Mouse (Mus musculus): ENCODE results near the gene Ubac2. TPM values are rescaled to one million over a fixed set of nuclear protein-coding genes. Genes with fewer than 3 reads are reported as not detected.

Gene Ubac2
- total and polyA plus RNA-seq, 3 experiments: 25.0 to 50.8 (median 37.2) TPM

DNA sequence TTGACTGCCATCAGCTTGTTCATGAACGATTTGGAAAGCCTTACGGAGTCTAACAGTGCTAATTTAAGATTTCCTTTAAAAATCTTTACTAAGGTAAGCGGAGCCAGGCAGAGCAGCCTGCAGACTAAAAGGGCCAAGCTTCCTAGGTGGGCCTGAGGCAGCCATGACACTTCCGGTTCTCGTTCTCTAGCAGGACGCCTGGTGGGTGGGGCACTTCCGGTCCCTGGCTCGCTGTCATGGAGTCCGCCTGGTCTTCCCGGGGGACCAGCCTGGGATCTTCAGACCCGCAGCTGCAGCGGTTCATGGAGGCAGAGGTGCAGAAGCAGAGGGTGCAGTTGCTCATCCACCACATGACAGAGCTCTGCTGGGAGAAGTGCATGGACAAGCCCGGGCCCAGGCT, 156.0 kb downstream of the Ubac2 start, which contains the start of gene Timm8a2:
Timm8a2 (plus strand) TSS at position 224 of the 400 bp plus-strand sequence.
- no peak for TF ChIP-seq GATA2 (IDR thresholded peaks at IDR 0.05; ENCODE audit: borderline replicate concordance, low read depth, low read length)
- TF ChIP-seq TAL1 (conservative IDR thresholded peaks at IDR 0.05; ENCODE audit: low read depth, low read length): no peak
- no peak for TF ChIP-seq GATA1 (IDR thresholded peaks at IDR 0.05; ENCODE audit: borderline replicate concordance, low read length)
- no peak for TF ChIP-seq CTCF (IDR thresholded peaks at IDR 0.05; ENCODE audit: low read depth, low read length)
- TF ChIP-seq POLR2AphosphoS5 (IDR thresholded peaks at IDR 0.05; ENCODE audit: insufficient replicate concordance, low read depth, low read length): no peak
- Histone ChIP-seq H3K9me3 (replicated peaks) (peaks cover 10% of the 10 kb centered on the region), H3K36me3 (replicated peaks) (no peaks in the 10 kb centered on the region), H3K4me1 (ENCODE audit: insufficient read depth, low read depth, low read length) (peaks cover 37% of the 10 kb centered on the region), H3K4me3 (ENCODE audit: low read depth, low read length) (no peak within 1 kb of the TSS), H3K27me3 (ENCODE audit: insufficient read depth, low read length) (peaks cover 13% of the 10 kb centered on the region)
- DNase-seq (ENCODE audit: low spot score): no peak
- no peak for ATAC-seq (ENCODE audit: extremely low read depth, insufficient number of reproducible peaks, low FRiP score, poor library complexity, severe bottlenecking)

- TF ChIP-seq GATA2 (IDR thresholded peaks at IDR 0.05; ENCODE audit: borderline replicate concordance, low read depth, low read length) (no peak), CTCF (IDR thresholded peaks at IDR 0.05; ENCODE audit: low read depth, low read length) (no peak), TAL1 (conservative IDR thresholded peaks at IDR 0.05; ENCODE audit: low read depth, low read length) (no peak), GATA1 (IDR thresholded peaks at IDR 0.05; ENCODE audit: borderline replicate concordance, low read length) (no peak), POLR2AphosphoS5 (IDR thresholded peaks at IDR 0.05; ENCODE audit: insufficient replicate concordance, low read depth, low read length) (no peak)
- H3K36me3 ChIP-seq (replicated peaks): no peaks in the 10 kb centered on the region
- no peak for ATAC-seq (ENCODE audit: extremely low read depth, insufficient number of reproducible peaks, low FRiP score, poor library complexity, severe bottlenecking)
- peaks cover 7% of the 10 kb centered on the region for H3K27me3 ChIP-seq (ENCODE audit: insufficient read depth, low read length)
- H3K4me3 ChIP-seq (ENCODE audit: low read depth, low read length): no peak overlapping the region
- peaks cover 38% of the 10 kb centered on the region for H3K4me1 ChIP-seq (ENCODE audit: insufficient read depth, low read depth, low read length)
- H3K9me3 ChIP-seq (replicated peaks): peaks cover 10% of the 10 kb centered on the region
- no peak for DNase-seq (ENCODE audit: low spot score)
Observed at GRCm38 (mm10) chr14:122035181-122035580, 156.8 kb downstream of the Ubac2 start.

- ATAC-seq (ENCODE audit: extremely low read depth, insufficient number of reproducible peaks, low FRiP score, poor library complexity, severe bottlenecking): peak; percentile 76
- peak; percentile 57 for DNase-seq (ENCODE audit: low spot score)
- peaks cover 10% of the 10 kb centered on the region for H3K9me3 ChIP-seq (replicated peaks)
- H3K27me3 ChIP-seq (ENCODE audit: insufficient read depth, low read length): peaks cover under 1% of the 10 kb centered on the region
- H3K4me3 ChIP-seq (ENCODE audit: low read depth, low read length): no peak overlapping the region
- TF ChIP-seq GATA2 (IDR thresholded peaks at IDR 0.05; ENCODE audit: borderline replicate concordance, low read depth, low read length) (no peak), GATA1 (IDR thresholded peaks at IDR 0.05; ENCODE audit: borderline replicate concordance, low read length) (no peak), POLR2AphosphoS5 (IDR thresholded peaks at IDR 0.05; ENCODE audit: insufficient replicate concordance, low read depth, low read length) (no peak), TAL1 (conservative IDR thresholded peaks at IDR 0.05; ENCODE audit: low read depth, low read length) (no peak), CTCF (IDR thresholded peaks at IDR 0.05; ENCODE audit: low read depth, low read length) (no peak)
- no peaks in the 10 kb centered on the region for H3K36me3 ChIP-seq (replicated peaks)
- peaks cover 44% of the 10 kb centered on the region for H3K4me1 ChIP-seq (ENCODE audit: insufficient read depth, low read depth, low read length)
Observed at GRCm38 (mm10) chr14:122035860-122036259, 157.4 kb downstream of the Ubac2 start.

GRCm38 (mm10) chr14:122038874-122039647, 160.6 kb downstream of the Ubac2 start:
- DNase-seq (ENCODE audit: low spot score) (no peak), ATAC-seq (ENCODE audit: extremely low read depth, insufficient number of reproducible peaks, low FRiP score, poor library complexity, severe bottlenecking) (no peak)
- TF ChIP-seq CTCF (IDR thresholded peaks at IDR 0.05; ENCODE audit: low read depth, low read length) (no peak), GATA2 (IDR thresholded peaks at IDR 0.05; ENCODE audit: borderline replicate concordance, low read depth, low read length) (no peak), TAL1 (conservative IDR thresholded peaks at IDR 0.05; ENCODE audit: low read depth, low read length) (no peak), POLR2AphosphoS5 (IDR thresholded peaks at IDR 0.05; ENCODE audit: insufficient replicate concordance, low read depth, low read length) (no peak), GATA1 (IDR thresholded peaks at IDR 0.05; ENCODE audit: borderline replicate concordance, low read length) (no peak)
- Histone ChIP-seq H3K9me3 (replicated peaks) (peaks cover 6% of the 10 kb centered on the region), H3K4me3 (ENCODE audit: low read depth, low read length) (no peak overlapping the region), H3K4me1 (ENCODE audit: insufficient read depth, low read depth, low read length) (peaks cover 69% of the 10 kb centered on the region), H3K36me3 (replicated peaks) (no peaks in the 10 kb centered on the region), H3K27me3 (ENCODE audit: insufficient read depth, low read length) (no peaks in the 10 kb centered on the region; the same call in 1 of the 2 replicates)

DNA sequence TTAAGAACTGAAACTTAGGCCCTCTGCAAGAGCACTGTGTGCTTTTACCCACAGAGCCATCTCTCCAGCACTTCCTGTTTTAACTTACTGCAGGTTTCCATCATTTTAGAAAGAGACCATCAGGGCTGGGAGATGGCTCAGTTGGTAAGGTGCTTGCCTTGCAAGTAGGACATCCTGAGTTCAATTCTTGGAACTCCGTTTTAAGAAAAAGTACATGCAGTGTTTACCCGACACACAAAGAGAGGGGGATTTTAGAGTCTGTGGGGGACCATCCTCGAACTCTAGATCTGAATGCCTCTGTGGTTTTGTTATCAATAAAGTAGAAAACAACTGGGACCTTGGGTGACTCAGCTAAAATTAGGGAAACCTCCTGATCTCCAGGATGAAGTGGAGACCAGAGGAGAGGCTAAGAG, 163.0 kb downstream of the Ubac2 start:
- peak overlapping the region; percentile 66; the same call in 1 of the 2 replicates for H3K4me3 ChIP-seq (ENCODE audit: low read depth, low read length)
- H3K36me3 ChIP-seq (replicated peaks): peaks cover 6% of the 10 kb centered on the region
- H3K27me3 ChIP-seq (ENCODE audit: insufficient read depth, low read length): no peaks in the 10 kb centered on the region
- H3K9me3 ChIP-seq (replicated peaks): no peaks in the 10 kb centered on the region
- ATAC-seq (ENCODE audit: extremely low read depth, insufficient number of reproducible peaks, low FRiP score, poor library complexity, severe bottlenecking) (peak; percentile 54), DNase-seq (ENCODE audit: low spot score) (peak; percentile 54)
- H3K4me1 ChIP-seq (ENCODE audit: insufficient read depth, low read depth, low read length): peaks cover 75% of the 10 kb centered on the region
- 0 out of 2 replicates have a peak, but pooled peaks have one; percentile 23 for TF ChIP-seq TAL1 (conservative IDR thresholded peaks at IDR 0.05; ENCODE audit: low read depth, low read length)
- TF ChIP-seq CTCF (IDR thresholded peaks at IDR 0.05; ENCODE audit: low read depth, low read length): no peak

DNA sequence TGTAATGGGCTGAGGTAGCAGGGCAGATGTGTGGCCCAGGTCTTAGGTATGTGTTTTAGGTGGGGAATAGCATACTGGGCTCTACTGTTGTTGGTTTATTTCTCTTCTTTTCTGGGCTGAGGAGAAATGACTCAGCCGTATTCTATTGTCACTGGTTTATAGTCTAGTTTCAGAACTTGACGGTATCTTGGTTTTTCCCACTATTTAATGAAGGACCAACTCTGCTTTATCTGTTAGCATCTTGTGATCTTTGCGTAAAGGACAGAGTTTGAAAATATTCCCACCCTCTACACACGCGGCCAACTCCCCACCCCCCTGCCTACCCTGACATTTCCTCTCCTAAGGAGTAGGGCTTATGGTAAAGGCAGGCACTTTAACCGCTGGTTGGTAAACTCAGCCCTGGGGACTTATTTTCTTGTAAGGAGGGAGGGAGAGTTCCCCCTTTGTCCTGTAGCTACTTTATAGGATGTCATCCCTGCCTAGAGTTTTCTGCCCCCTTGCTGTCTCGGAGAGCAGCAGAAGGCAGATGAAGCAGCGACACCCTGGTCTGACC, 163.8 kb downstream of the Ubac2 start:
- Histone ChIP-seq H3K36me3 (replicated peaks) (peaks cover 8% of the 10 kb centered on the region), H3K27me3 (ENCODE audit: insufficient read depth, low read length) (peaks cover 3% of the 10 kb centered on the region; the same call in 1 of the 2 replicates), H3K4me3 (ENCODE audit: low read depth, low read length) (peak overlapping the region; percentile 66), H3K9me3 (replicated peaks) (no peaks in the 10 kb centered on the region), H3K4me1 (ENCODE audit: insufficient read depth, low read depth, low read length) (peaks cover 71% of the 10 kb centered on the region)
- TF ChIP-seq CTCF (IDR thresholded peaks at IDR 0.05; ENCODE audit: low read depth, low read length) (no peak), POLR2AphosphoS5 (IDR thresholded peaks at IDR 0.05; ENCODE audit: insufficient replicate concordance, low read depth, low read length) (no peak), GATA2 (IDR thresholded peaks at IDR 0.05; ENCODE audit: borderline replicate concordance, low read depth, low read length) (no peak), GATA1 (IDR thresholded peaks at IDR 0.05; ENCODE audit: borderline replicate concordance, low read length) (no peak), TAL1 (conservative IDR thresholded peaks at IDR 0.05; ENCODE audit: low read depth, low read length) (no peak)
- peak; percentile 57 for DNase-seq (ENCODE audit: low spot score)
- ATAC-seq (ENCODE audit: extremely low read depth, insufficient number of reproducible peaks, low FRiP score, poor library complexity, severe bottlenecking): peak; percentile 35
